Mouse (Mus musculus) forebrain, embryonic 12.5 days (tissue): ENCODE results near the gene Maats1. TPM values are rescaled to one million over a fixed set of nuclear protein-coding genes. Genes with fewer than 3 reads are reported as not detected.
"Not testable (repeated sequence)": the region's sequence is repeated elsewhere in the genome, so short reads cannot be mapped to it uniquely, and the experiment has no call there.

ENCODE experiments used
- ATAC-seq: fragments of 200-750 bp; cut with Nextera tagmentation; 2 replicates; pipeline ENCODE4 v1.8.0; 2017; ENCODE audit warnings: moderate TSS enrichment; ENCODE audit not compliant: low FRiP score
- H3K27ac ChIP-seq: fragments of 300-500 bp; sonication (generic); 2 replicates; pipeline ENCODE4 v1.5.1; 2016; ENCODE audit warnings: mild to moderate bottlenecking
- H3K27me3 ChIP-seq: fragments of 300-500 bp; sonication (generic); 2 replicates; pipeline ENCODE4 v1.6.1; 2016; ENCODE audit warnings: mild to moderate bottlenecking
- H3K36me3 ChIP-seq: fragments of 300-500 bp; sonication (generic); replicated peaks from 2 replicates; pipeline ENCODE4 v1.6.1; 2016; ENCODE audit warnings: mild to moderate bottlenecking
- H3K4me1 ChIP-seq: fragments of 300-500 bp; sonication (generic); 2 replicates; pipeline ENCODE4 v1.6.1; 2016
- H3K4me2 ChIP-seq: fragments of 300-500 bp; sonication (generic); 2 replicates; pipeline ENCODE4 v1.6.1; 2016; ENCODE audit warnings: mild to moderate bottlenecking, moderate library complexity
- H3K4me3 ChIP-seq: fragments of 300-500 bp; sonication (generic); replicated peaks from 2 replicates; pipeline ENCODE4 v1.5.1; 2016; ENCODE audit warnings: mild to moderate bottlenecking
- H3K9ac ChIP-seq: fragments of 300-500 bp; sonication (generic); 2 replicates; pipeline ENCODE4 v1.6.1; 2016; ENCODE audit warnings: mild to moderate bottlenecking
- H3K9me3 ChIP-seq: fragments of 300-500 bp; sonication (generic); 2 replicates; pipeline ENCODE4 v1.6.1; 2016
- WGBS: fragments of 180-500 bp; shearing (Covaris S2); methylation state at CpG from one replicate; pipeline ENCODE4 v1.1.7; 2016; 5-methylcytosine and 5-hydroxymethylcytosine counted together
- polyA plus RNA-seq: library from polyadenylated mRNA; unstranded; fragments of >200 nt; fragmentation: Nextera tagmentation; extraction: Ambion mirVana; gene quantifications from 2 replicates; pipeline ENCODE4 v1.2.1, GENCODE M21; 2016

Maats1 gene
- polyA plus RNA-seq, 1 experiment from 2014 or later, result 0.60 TPM

DNA sequence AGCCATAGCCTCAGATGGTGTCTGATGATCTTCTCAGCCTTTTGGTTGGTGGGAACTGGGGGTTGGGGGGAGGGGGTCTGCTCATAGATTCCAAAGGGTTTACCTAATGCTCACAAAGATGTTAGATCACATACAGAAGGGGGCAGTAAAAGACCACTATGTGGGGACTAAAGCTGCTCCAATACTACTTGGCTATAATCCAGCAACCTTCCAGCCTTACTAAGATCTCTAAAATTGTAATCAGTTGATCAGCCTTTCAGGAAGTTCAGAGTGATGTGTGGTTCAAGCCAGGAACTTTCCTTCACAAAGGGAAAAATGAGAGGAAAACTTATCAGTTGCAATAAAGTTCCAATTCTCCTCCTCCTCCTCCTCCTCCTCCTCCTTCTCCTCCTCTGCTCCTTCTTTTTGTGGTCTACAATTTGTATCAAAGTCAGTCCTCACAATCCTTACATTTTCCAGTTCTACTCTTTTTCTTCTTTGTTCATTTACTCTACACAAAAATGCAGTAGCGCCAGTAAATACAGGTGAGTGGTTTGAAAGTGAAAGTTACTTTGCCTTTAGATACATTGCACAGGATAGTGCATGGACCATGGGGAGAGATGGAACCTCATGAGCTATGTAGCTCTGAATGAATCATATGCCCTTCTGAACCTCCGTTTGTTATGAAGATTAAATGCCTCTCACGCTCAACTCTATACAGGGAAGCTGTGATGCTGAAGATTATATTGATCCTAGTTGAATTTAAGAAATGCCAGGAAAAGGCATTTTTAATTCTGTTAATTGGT lies 3.2 kb upstream of the Maats1 start:
- no peak overlapping the region for H3K27ac ChIP-seq
- WGBS, result 85% methylated on average over 3 of the region's 3 CpGs
- H3K36me3 ChIP-seq, result peaks cover 11% of the 10 kb centered on the region
- no peak overlapping the region for H3K4me3 ChIP-seq
- peaks cover 19% of the 10 kb centered on the region for H3K4me1 ChIP-seq
- no peaks in the 10 kb centered on the region for H3K9me3 ChIP-seq
- no peak overlapping the region for H3K9ac ChIP-seq
- no peak for ATAC-seq
- H3K4me2 ChIP-seq, result no peak overlapping the region
- no peaks in the 10 kb centered on the region for H3K27me3 ChIP-seq

- H3K4me2 ChIP-seq, H3K9me3 ChIP-seq, H3K9ac ChIP-seq, H3K36me3 ChIP-seq, H3K27me3 ChIP-seq, H3K4me3 ChIP-seq, H3K27ac ChIP-seq, ATAC-seq, H3K4me1 ChIP-seq: not testable (repeated sequence)
- 86% methylated on average over 4 of the region's 4 CpGs for WGBS
These were observed 3.9 kb downstream of the Maats1 start for GRCm38 (mm10) chr16:38338077-38338476.

DNA sequence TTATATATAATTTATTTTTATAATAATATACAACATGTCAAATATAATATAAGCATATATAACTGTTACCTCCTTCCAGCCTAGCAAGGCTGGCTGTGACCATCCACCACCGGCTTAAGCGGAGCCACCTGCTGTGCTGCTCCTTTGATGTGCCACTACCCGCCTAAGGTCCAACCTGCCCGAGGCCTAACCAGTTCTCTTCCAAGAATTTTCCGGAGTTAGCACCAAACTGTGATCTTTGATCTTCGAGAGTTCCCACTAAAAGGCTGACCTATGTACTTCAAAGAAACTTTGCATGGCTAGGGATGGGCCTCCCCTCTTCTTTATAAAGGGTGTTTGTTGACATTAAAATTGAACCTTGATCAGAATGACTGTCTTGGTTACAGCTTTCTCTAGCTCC lies 7.5 kb downstream of the Maats1 start:
- no peak for ATAC-seq
- Histone ChIP-seq H3K36me3 (no peaks in the 10 kb centered on the region), H3K9me3 (no peaks in the 10 kb centered on the region), H3K4me2 (no peak overlapping the region), H3K4me3 (no peak overlapping the region), H3K4me1 (no peaks in the 10 kb centered on the region), H3K27ac (no peak overlapping the region), H3K27me3 (no peaks in the 10 kb centered on the region), H3K9ac (no peak overlapping the region)
- 47% methylated on average over 6 of the region's 6 CpGs for WGBS

DNA sequence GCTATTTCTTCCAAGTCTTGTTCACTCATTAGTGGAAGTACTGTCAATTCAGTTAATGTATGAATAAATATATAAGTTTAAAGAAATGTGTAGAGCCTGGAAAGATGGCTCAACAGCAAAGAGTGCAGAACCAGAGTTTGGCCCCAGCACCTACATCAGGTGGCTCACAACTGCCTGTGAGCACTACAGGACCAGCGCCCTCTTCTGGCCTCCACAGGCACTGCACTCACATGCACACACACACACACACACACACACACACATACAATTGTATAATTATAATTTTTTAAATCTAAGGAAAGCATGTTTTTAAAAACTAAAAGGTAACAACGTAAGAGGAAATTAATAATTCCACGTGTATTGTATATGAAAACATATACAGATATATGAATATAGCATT lies 12.6 kb downstream of the Maats1 start:
- WGBS, result 83% methylated on average over 3 of the region's 3 CpGs
- H3K27ac ChIP-seq, result no peak overlapping the region
- no peak overlapping the region for H3K4me2 ChIP-seq
- H3K9me3 ChIP-seq, result no peaks in the 10 kb centered on the region
- H3K4me1 ChIP-seq, result no peaks in the 10 kb centered on the region
- H3K4me3 ChIP-seq, result no peak overlapping the region
- no peak overlapping the region for H3K9ac ChIP-seq
- no peak for ATAC-seq
- H3K36me3 ChIP-seq, result no peaks in the 10 kb centered on the region
- H3K27me3 ChIP-seq, result no peaks in the 10 kb centered on the region

GRCm38 (mm10) chr16:38326778-38327397 lies 15.1 kb downstream of the Maats1 start:
- no peaks in the 10 kb centered on the region for H3K4me1 ChIP-seq
- no peaks in the 10 kb centered on the region for H3K36me3 ChIP-seq
- ATAC-seq, result no peak
- no peak overlapping the region for H3K27ac ChIP-seq
- H3K9me3 ChIP-seq, result no peaks in the 10 kb centered on the region
- no peak overlapping the region for H3K4me2 ChIP-seq
- no peak overlapping the region for H3K4me3 ChIP-seq
- no peaks in the 10 kb centered on the region for H3K27me3 ChIP-seq
- no peak overlapping the region for H3K9ac ChIP-seq
- 86% methylated on average over 11 of the region's 11 CpGs for WGBS

DNA sequence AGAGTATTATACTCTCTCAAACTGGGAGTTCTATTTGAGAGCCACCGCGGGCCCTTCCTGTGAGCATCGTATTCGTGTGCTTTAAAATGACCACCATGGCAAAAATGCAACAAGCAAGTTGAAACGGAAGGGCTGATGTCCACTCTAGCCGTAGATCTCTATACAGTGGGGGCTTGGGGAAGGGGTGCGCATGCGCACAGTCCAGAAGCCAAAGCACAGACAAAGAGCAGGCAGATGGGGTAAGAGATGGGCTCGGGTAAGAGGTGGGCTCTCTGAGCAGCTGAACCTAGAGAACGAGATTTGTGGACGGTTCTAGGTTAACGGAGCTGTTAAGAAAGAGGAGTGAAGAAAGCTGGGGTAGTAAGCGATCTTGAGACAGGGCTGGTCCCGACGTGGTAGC lies 17.6 kb downstream of the Maats1 start:
- no peak overlapping the region for H3K4me3 ChIP-seq
- no peaks in the 10 kb centered on the region for H3K27me3 ChIP-seq
- H3K9me3 ChIP-seq, result no peaks in the 10 kb centered on the region
- H3K9ac ChIP-seq, result no peak overlapping the region
- no peak overlapping the region for H3K27ac ChIP-seq
- no peaks in the 10 kb centered on the region for H3K36me3 ChIP-seq
- no peaks in the 10 kb centered on the region; the same call in 1 of the 2 replicates for H3K4me1 ChIP-seq
- 94% methylated on average over 15 of the region's 15 CpGs for WGBS
- ATAC-seq, result no peak
- H3K4me2 ChIP-seq, result no peak overlapping the region

DNA sequence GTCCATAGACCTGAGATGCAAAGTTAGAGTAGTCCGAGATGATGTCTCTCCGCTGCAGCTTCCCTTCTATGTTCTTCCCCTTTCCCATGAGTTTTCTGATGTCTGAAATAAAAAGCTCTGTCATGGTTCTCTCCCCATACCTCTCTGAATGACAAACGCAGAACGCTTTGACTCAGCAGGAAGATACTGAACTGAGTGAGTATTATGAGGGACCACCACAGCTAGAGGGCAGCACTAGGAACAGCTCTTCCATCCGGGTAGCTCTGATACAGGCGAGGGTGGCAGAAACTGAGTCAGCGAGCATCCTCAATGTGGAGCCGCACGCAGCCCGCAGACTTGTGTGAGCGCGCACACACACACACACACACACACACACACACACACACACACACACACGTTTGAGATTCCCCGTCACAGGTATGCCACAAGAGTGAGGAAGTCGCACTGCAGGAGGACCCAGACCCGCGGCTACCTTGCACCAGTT lies 20.4 kb downstream of the Maats1 start:
- no peak overlapping the region for H3K27ac ChIP-seq
- no peaks in the 10 kb centered on the region for H3K9me3 ChIP-seq
- no peaks in the 10 kb centered on the region; the same call in 1 of the 2 replicates for H3K4me1 ChIP-seq
- H3K9ac ChIP-seq, result 0 out of 2 replicates have a peak overlapping the region, but pooled peaks have one; percentile 42
- H3K36me3 ChIP-seq, result no peaks in the 10 kb centered on the region
- H3K27me3 ChIP-seq, result no peaks in the 10 kb centered on the region
- H3K4me3 ChIP-seq, result peak overlapping the region; percentile 20; the same call in 1 of the 2 replicates
- peak overlapping the region; percentile 50 for H3K4me2 ChIP-seq
- ATAC-seq, result peak; percentile 77
- WGBS, result 26% methylated on average over 17 of the region's 17 CpGs

- 83% methylated on average over 4 of the region's 4 CpGs for WGBS
These were observed 22.9 kb downstream of the Maats1 start for GRCm38 (mm10) chr16:38319087-38319486.

GRCm38 (mm10) chr16:38318492-38318891 lies 23.5 kb downstream of the Maats1 start:
- no peak for ATAC-seq
- H3K36me3 ChIP-seq, result no peaks in the 10 kb centered on the region
- H3K27ac ChIP-seq, result no peak overlapping the region
- no peaks in the 10 kb centered on the region; the same call in 1 of the 2 replicates for H3K4me1 ChIP-seq
- H3K4me3 ChIP-seq, result no peak overlapping the region
- no peaks in the 10 kb centered on the region for H3K9me3 ChIP-seq
- 79% methylated on average over 9 of the region's 9 CpGs for WGBS
- no peak overlapping the region for H3K4me2 ChIP-seq
- no peak overlapping the region for H3K9ac ChIP-seq
- no peaks in the 10 kb centered on the region for H3K27me3 ChIP-seq

More at GRCm38 (mm10) chr16:38319087-38319486, 22.9 kb downstream of the Maats1 start:
- no peaks in the 10 kb centered on the region; the same call in 1 of the 2 replicates for H3K4me1 ChIP-seq
- H3K9me3 ChIP-seq, result no peaks in the 10 kb centered on the region
- ATAC-seq, result no peak
- no peaks in the 10 kb centered on the region for H3K36me3 ChIP-seq
- H3K27ac ChIP-seq, result no peak overlapping the region
- no peak overlapping the region for H3K9ac ChIP-seq
- no peaks in the 10 kb centered on the region for H3K27me3 ChIP-seq
- no peak overlapping the region for H3K4me3 ChIP-seq
- no peak overlapping the region for H3K4me2 ChIP-seq

GRCm38 (mm10) chr16:38308195-38308594 lies 33.7 kb downstream of the Maats1 start:
- 79% methylated on average over 11 of the region's 11 CpGs for WGBS
- Histone ChIP-seq H3K4me3 (no peak overlapping the region), H3K9ac (no peak overlapping the region), H3K9me3 (no peaks in the 10 kb centered on the region), H3K27ac (no peak overlapping the region), H3K4me1 (peaks cover 9% of the 10 kb centered on the region; the same call in 1 of the 2 replicates), H3K27me3 (no peaks in the 10 kb centered on the region), H3K4me2 (no peak overlapping the region), H3K36me3 (no peaks in the 10 kb centered on the region)
- no peak for ATAC-seq

- Histone ChIP-seq H3K27me3 (no peaks in the 10 kb centered on the region), H3K36me3 (no peaks in the 10 kb centered on the region), H3K4me1 (peaks cover 9% of the 10 kb centered on the region; the same call in 1 of the 2 replicates), H3K9ac (no peak overlapping the region), H3K4me2 (no peak overlapping the region), H3K27ac (no peak overlapping the region), H3K9me3 (no peaks in the 10 kb centered on the region), H3K4me3 (no peak overlapping the region)
- ATAC-seq, result no peak
- WGBS, result 46% methylated on average over 7 of the region's 7 CpGs
These were observed 34.3 kb downstream of the Maats1 start for GRCm38 (mm10) chr16:38307651-38308050.

- H3K4me2 ChIP-seq, result no peak overlapping the region
- H3K27me3 ChIP-seq, result no peaks in the 10 kb centered on the region
- ATAC-seq, result no peak
- no peaks in the 10 kb centered on the region for H3K9me3 ChIP-seq
- no peak overlapping the region for H3K9ac ChIP-seq
- H3K36me3 ChIP-seq, result no peaks in the 10 kb centered on the region
- 47% methylated on average over 5 of the region's 5 CpGs for WGBS
- no peak overlapping the region for H3K27ac ChIP-seq
- H3K4me1 ChIP-seq, result peaks cover 9% of the 10 kb centered on the region; the same call in 1 of the 2 replicates
- no peak overlapping the region for H3K4me3 ChIP-seq
These were observed 34.7 kb downstream of the Maats1 start for GRCm38 (mm10) chr16:38307221-38307605.
